Comparison of ENCODE assay signal across 15 mouse cellular contexts in the genomic region with DNA sequence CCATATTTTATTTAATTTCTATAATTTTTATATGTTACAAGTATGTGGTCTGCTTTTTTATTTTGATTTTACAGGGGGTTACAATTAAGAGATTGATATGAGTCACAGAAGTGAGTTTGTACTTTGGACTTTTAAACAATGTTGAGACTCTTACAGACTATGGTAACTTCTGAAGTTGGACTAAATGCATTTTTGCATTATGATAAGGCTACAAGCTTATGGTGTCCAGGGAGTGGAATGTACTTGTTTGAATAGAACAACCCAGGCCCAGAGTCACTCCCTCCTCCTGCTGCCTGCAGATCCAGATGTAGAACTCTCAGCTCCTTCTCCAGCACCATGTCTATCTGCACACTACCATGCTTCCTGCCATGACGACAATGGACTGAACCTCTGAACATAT.
"Had no signal": no experiment of that assay in that cellular context is flagged by ENCODE, and none has a peak within 500 bp of the region (broad histone marks: within the 10 kb centered on the region; RNA-seq: fewer than 3 reads in every experiment).

No protein-coding gene starts in this region.

- H3K9me3 ChIP-seq: neural tube, embryonic 12.5 days; neural tube, embryonic 13.5 days; neural tube, embryonic 15.5 days had no signal

- DNase-seq: retina, postnatal 1 day; right cerebral cortex, adult 18-20 months; right cerebral cortex, postnatal 14 days; right cerebral cortex, postnatal 25 days; right cerebral cortex, postnatal 4 days; spleen, adult 18-20 months; thymus, adult 18-20 months; thymus, adult 2 months; thymus, postnatal 14 days; thymus, postnatal 25 days; thymus, postnatal 36 days; thymus, postnatal 4 days had no signal

- H3K4me1 ChIP-seq: neural tube, embryonic 12.5 days; neural tube, embryonic 13.5 days; neural tube, embryonic 15.5 days had no signal

- H3K27me3 ChIP-seq: neural tube, embryonic 12.5 days; neural tube, embryonic 15.5 days had no signal

- H3K4me2 ChIP-seq: neural tube, embryonic 12.5 days; neural tube, embryonic 13.5 days; neural tube, embryonic 15.5 days had no signal

- H3K9ac ChIP-seq: neural tube, embryonic 12.5 days; neural tube, embryonic 13.5 days; neural tube, embryonic 15.5 days had no signal

- H3K27ac ChIP-seq: neural tube, embryonic 12.5 days; neural tube, embryonic 13.5 days; neural tube, embryonic 15.5 days had no signal

- H3K36me3 ChIP-seq: neural tube, embryonic 12.5 days; neural tube, embryonic 13.5 days; neural tube, embryonic 15.5 days had no signal

- H3K4me3 ChIP-seq: neural tube, embryonic 12.5 days; neural tube, embryonic 13.5 days; neural tube, embryonic 15.5 days had no signal
